Mouse (Mus musculus) olfactory bulb, adult 2 months (tissue): ENCODE data around the gene Rps8. TPM values are rescaled to one million over a fixed set of nuclear protein-coding genes. Genes with fewer than 3 reads are reported as not detected.

ENCODE experiments used
- H3K27ac ChIP-seq: fragments of 200-500 bp; 2 replicates; pipeline ENCODE4 v1.5.1; 2012; ENCODE audit warnings: low read depth, low read length; ENCODE audit not compliant: insufficient read depth
- H3K4me1 ChIP-seq: fragments of 200-500 bp; 2 replicates; pipeline ENCODE4 v1.6.1; 2012; ENCODE audit warnings: low read length; ENCODE audit not compliant: control insufficient read depth, insufficient read depth
- H3K4me3 ChIP-seq: fragments of 200-500 bp; 2 replicates; pipeline ENCODE4 v1.5.1; 2012; ENCODE audit warnings: mild to moderate bottlenecking, low read depth, low read length, moderate library complexity; ENCODE audit not compliant: insufficient read depth
- CTCF ChIP-seq: fragments of 200-500 bp; IDR thresholded peaks from 2 replicates; pipeline ENCODE4 v1.5.1; 2012; ENCODE audit warnings: low read depth, mild to moderate bottlenecking, low read length, moderate library complexity; ENCODE audit not compliant: insufficient read depth
- POLR2A ChIP-seq: fragments of 200-500 bp; IDR thresholded peaks from 2 replicates; pipeline ENCODE4 v1.6.1; 2012; ENCODE audit warnings: mild to moderate bottlenecking, low read depth, low read length, moderate library complexity; ENCODE audit not compliant: insufficient read depth
- WGBS: fragments of 180-500 bp; shearing (Covaris S2); methylation state at CpG from one replicate; pipeline ENCODE4 v1.1.7; 2018; 5-methylcytosine and 5-hydroxymethylcytosine counted together
- polyA plus RNA-seq: library from polyadenylated mRNA; stranded (reverse); fragments of >200 nt; gene quantifications from 2 replicates; pipeline ENCODE4 v1.2.4, GENCODE M21; 2012; ENCODE audit warnings: low replicate concordance; ENCODE audit not compliant: missing spikeins, insufficient read depth, insufficient read length

The Rps8 gene
- polyA plus RNA-seq, 1 experiment, result not detected

GRCm38 (mm10) chr4:117138295-117139216, 17.5 kb downstream of the Rps8 start:
- TF ChIP-seq POLR2A, result no peak
- TF ChIP-seq CTCF, result no peak
- no peaks in the 10 kb centered on the region for H3K4me1 ChIP-seq
- H3K4me3 ChIP-seq, result no peak overlapping the region
- H3K27ac ChIP-seq, result no peak overlapping the region
- 77% methylated on average over 16 of the region's 17 CpGs for WGBS

- H3K27ac ChIP-seq, result no peak overlapping the region
- 41% methylated on average over 8 of the region's 8 CpGs for WGBS
- TF ChIP-seq POLR2A, result no peak
- no peak for TF ChIP-seq CTCF
Observed at GRCm38 (mm10) chr4:117136034-117136433, 20.0 kb downstream of the Rps8 start.

GRCm38 (mm10) chr4:117134601-117134995, 21.4 kb downstream of the Rps8 start:
- no peak overlapping the region for H3K27ac ChIP-seq

More at GRCm38 (mm10) chr4:117136034-117136433, 20.0 kb downstream of the Rps8 start:
- Histone ChIP-seq H3K4me1 (peaks cover 15% of the 10 kb centered on the region; the same call in 1 of the 2 replicates), H3K4me3 (no peak overlapping the region)

GRCm38 (mm10) chr4:117133817-117134600, 22.0 kb downstream of the Rps8 start, which contains the start of gene Plk3:
Plk3 (minus strand) TSS chr4:117133963.
- no peak within 1 kb of the TSS for H3K27ac ChIP-seq
- TF ChIP-seq CTCF (no peak), POLR2A (peak; percentile 50; the same call in 1 of the 2 replicates)
- H3K4me3 ChIP-seq, result peak within 1 kb of the TSS; percentile 75
- H3K4me1 ChIP-seq, result peaks cover 15% of the 10 kb centered on the region; the same call in 1 of the 2 replicates
- WGBS, result 2% methylated on average over 48 of the region's 48 CpGs

More at GRCm38 (mm10) chr4:117134601-117134995, 21.4 kb downstream of the Rps8 start:
- 29% methylated on average over 2 of the region's 2 CpGs for WGBS
- Histone ChIP-seq H3K4me1 (peaks cover 15% of the 10 kb centered on the region; the same call in 1 of the 2 replicates), H3K4me3 (no peak overlapping the region)
- TF ChIP-seq CTCF, result no peak
- TF ChIP-seq POLR2A, result no peak

GRCm38 (mm10) chr4:117133366-117133796, 22.7 kb downstream of the Rps8 start:
- under 1% methylated on average over 42 of the region's 42 CpGs for WGBS
- H3K27ac ChIP-seq, result no peak overlapping the region

GRCm38 (mm10) chr4:117132794-117133143, 23.3 kb downstream of the Rps8 start:
- Histone ChIP-seq H3K27ac (no peak overlapping the region), H3K4me1 (peaks cover 15% of the 10 kb centered on the region; the same call in 1 of the 2 replicates), H3K4me3 (peak overlapping the region; percentile 75)
- TF ChIP-seq CTCF (no peak), POLR2A (no peak)
- 36% methylated on average over 11 of the region's 11 CpGs for WGBS

More at GRCm38 (mm10) chr4:117133366-117133796, 22.7 kb downstream of the Rps8 start:
- Histone ChIP-seq H3K4me3 (peak overlapping the region; percentile 75), H3K4me1 (peaks cover 15% of the 10 kb centered on the region; the same call in 1 of the 2 replicates)
- TF ChIP-seq POLR2A, result no peak
- TF ChIP-seq CTCF, result no peak

GRCm38 (mm10) chr4:117131890-117132793, 23.9 kb downstream of the Rps8 start:
- no peak overlapping the region for H3K4me3 ChIP-seq
- WGBS, result 65% methylated on average over 7 of the region's 7 CpGs
- TF ChIP-seq POLR2A (no peak), CTCF (no peak)
- H3K4me1 ChIP-seq, result peaks cover 15% of the 10 kb centered on the region; the same call in 1 of the 2 replicates
- no peak overlapping the region for H3K27ac ChIP-seq

GRCm38 (mm10) chr4:117131198-117131597, 24.8 kb downstream of the Rps8 start:
- no peak overlapping the region for H3K4me3 ChIP-seq
- no peak overlapping the region for H3K27ac ChIP-seq
- no peak for TF ChIP-seq CTCF
- TF ChIP-seq POLR2A, result no peak
- peaks cover 21% of the 10 kb centered on the region for H3K4me1 ChIP-seq
- 70% methylated on average over 6 of the region's 6 CpGs for WGBS
